Mouse (Mus musculus): ENCODE results near the gene Ror2.
A peak's percentile ranks its signal among the peaks of the same experiment; 100 is the strongest.

Ror2 gene

DNA sequence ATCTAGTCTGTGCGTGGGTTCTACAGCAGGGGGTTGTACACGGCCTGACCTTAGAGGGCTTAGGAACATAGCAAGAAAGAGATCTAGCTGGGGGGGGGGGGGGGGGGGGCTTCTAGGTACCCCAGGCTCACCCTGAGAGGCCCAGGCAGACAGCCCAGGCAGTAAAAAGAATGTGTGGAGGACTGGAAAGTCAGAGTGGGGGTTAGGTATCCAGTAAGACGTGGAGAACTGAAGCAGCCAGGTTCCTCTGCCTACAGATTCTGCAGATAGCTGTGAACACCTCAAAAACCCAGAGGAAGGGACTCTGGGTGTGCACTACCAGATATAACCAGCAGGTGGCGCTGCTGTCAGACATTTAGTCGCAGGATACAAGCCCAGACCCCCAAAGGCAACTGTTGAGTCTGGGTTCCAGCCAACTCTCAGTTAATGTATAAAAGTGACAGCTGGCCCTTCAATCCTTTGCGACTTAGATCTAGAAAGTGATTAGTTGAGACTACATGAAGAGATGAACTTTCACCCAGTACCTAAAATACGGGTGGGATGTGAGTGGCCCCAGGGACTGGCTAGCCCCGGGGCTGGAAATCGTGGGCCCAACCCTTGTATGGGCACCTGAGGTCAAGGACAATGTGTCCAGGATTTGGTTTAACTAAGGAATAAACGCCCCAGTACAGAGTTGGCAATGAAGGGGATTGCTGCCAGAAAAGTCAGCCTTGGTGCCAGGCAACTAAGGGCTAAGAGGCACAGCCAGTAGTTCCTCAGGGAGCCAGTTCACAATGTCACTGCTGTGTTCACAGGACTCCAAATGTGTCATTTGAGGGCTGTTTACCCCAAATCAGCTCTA, 166.1 kb downstream of the Ror2 start:
- DNase-seq: peak; percentile 82

GRCm38 (mm10) chr13:53118398-53118797, 167.5 kb downstream of the Ror2 start:
- peak; percentile 15 for DNase-seq

DNA sequence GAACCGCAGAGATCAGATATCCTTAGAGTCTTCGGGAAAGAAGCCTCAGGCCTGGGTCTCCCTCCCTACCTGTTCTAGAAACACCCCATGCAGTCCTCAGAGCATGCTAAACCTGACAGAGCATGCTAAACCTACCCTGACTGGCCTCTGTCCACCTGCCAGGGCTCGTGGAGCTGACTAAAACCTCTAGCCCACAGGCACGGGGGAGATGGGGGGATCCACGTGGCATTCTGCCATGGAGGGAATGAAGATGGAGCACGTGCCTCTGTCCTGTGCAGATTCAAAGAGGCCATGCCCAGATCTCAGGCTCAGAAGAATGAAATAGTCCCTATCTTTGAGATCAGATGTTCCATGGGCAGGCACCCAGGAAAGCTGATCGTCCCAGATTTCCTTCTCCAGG, 168.0 kb downstream of the Ror2 start:
- DNase-seq: no peak

DNA sequence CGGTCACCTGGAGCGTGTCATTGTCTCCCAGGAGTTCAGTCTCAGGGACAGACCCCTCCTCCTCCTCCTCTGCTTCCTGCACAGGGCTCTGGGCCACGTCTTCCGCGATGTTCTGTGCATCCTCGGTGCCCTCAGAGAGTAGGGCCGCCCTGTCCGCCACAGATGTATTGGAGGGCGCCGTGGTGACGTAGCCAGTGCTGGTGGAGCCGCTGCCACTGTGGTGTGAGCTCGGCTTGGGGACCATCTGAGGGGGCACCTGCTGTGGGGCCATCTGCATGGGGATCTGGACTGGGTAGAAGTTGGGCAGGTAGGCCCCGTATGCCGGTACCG, 175.7 kb downstream of the Ror2 start:
- no peak for DNase-seq

GRCm38 (mm10) chr13:53109560-53110248, 176.2 kb downstream of the Ror2 start:
- DNase-seq: peak; percentile 92

GRCm38 (mm10) chr13:53106676-53107075, 179.2 kb downstream of the Ror2 start:
- no peak for DNase-seq

DNA sequence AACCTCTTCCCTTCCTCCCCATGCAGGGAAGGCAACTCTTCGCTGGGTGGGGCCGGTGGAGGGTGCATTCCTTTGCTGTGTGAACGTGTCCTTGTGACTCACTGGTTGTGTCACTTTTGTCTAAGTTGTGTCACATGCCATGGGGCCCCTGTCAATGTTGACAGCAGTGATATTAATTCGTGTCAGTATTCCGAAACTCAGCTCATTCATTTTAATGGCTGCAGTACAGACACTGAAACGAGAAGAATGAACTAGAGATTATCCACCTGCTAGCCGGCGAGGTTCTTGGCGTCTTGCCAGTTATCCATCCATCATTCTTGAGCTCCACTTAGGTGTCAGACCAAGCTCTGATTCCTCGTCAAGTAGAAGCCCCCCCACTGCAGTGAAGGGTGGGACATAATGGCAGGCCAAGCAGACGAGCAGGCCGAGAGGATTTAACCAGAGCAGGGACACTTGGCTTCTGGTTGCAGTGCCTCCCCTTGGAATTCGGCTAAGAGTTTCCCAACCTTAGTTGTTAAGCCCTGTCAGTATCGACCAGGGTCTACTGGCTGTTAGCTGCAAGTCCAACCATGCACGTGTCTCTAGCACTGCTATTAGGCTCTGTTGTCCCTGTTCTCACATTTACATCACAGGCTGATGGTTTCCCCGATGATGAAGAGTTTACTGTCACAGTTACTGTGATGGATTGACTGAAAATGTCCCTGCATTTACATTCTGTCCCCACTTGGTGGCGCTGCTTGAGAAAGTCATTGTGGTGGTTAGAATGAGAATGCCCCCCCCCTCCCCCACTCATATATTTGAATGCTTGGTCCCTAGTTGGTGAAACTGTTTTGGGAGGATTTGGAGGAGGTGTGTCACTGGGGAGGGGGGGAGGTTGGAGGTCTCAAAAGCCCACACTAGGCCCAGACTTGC, 185.9 kb downstream of the Ror2 start:
- DNase-seq: no peak

DNA sequence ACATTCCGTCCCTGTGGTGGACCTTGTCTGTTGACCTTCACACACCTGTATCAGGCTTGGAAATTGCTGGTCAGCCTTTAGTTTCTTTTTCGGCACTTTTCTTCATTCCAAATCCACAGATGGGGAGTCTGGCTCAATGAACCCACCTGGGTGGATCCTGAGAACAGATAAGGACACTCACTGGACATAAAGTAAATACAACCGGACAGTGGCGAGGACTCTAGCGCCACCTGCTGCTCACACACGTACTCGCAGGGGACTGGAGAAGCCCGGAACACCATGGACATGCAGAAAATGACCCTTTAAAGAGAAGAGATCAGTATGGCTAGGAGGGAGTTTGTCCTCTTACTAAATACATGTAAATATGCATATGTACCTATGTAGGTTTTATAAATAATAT, 189.3 kb downstream of the Ror2 start:
- DNase-seq: peak; percentile 75

DNA sequence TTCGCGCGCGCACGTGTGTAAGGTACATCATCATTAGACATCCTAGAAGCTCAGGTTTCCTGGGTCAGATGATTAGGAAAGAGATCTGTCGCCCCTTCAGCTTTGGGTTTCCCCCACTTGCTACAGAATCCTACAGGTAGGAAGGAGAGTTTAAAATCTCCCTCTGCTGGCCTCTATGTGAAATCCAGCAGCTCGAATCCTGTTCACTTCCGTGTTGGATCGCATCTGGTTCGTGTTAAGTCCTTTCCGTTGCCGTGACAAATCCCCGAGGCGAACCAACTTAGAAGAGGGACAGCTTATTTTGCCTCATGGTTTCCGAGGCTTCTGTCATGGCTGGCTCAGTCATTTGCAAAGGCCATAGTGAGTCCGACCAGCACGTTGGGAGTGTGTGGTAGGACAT, 190.7 kb downstream of the Ror2 start:
- peak; percentile 4 for DNase-seq

DNA sequence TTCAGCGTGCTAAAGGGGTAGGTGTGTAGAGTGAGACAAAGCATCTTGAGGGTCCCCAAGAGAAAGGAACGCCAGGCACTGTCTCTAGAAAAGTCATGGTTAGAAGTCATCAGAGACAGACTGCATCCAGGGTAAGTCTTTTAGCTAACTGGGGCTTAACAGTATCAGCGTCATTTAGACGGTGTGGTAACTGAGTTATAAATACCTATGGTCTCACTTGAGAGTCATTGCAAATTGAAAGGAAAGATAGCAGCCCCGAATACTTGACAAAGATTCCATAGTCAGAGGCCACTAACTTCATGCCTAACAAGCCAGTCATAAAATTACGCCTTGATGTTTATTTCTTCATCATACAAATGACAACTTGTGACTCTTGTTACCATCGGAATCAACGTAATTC, 191.3 kb downstream of the Ror2 start:
- no peak for DNase-seq

- DNase-seq: peak; percentile 8
These were observed 192.5 kb downstream of the Ror2 start for GRCm38 (mm10) chr13:53093407-53093806.

- DNase-seq: no peak
These were observed 199.2 kb downstream of the Ror2 start for GRCm38 (mm10) chr13:53086552-53087282.

DNA sequence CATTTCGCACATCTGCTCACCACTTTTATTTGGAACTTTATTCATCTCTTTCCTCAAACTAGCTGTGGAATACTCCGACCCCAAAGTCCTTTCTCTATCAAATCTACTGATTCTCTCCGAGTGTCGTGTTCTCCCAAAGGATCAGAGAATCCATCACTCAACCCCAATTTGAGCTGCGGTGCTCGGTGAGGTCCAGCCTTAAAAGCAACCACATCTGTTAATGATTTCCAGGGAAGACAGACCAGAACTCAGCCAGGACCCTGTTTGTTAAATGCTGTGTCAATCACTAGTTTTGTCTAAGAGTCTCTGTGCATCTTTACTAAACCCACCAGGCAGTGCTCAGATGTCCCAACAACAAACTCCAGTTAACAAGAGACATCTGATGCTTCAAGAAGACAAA, 204.1 kb downstream of the Ror2 start:
- no peak for DNase-seq

DNA sequence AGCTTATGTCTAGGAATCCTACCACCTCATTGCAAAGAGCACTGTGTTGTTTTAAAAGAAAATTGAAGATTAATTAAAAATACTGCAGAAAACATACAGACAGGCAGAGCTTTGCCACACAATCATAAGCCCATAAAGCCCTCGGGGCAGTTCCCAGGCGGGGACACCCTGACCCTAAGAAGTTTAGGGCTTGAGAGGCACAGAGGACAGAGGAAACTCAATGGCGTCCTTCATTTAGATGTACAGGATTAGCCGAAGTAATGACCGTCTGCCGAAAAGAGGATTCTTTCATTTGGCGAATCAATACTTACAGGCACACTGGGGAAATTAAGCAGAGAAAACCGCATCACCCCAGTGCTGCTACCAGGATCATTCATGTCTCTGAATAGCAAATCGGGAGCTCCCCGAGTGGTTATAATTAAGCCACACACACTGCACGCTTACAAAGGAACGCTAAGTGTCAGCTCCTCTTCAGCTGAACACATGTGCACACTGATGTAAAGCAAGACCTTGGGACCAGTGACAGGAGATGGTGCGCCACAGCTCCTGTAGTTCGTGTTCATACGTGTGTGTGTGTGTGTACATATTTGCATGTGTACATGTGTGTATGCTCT, 208.1 kb downstream of the Ror2 start:
- no peak for DNase-seq

DNA sequence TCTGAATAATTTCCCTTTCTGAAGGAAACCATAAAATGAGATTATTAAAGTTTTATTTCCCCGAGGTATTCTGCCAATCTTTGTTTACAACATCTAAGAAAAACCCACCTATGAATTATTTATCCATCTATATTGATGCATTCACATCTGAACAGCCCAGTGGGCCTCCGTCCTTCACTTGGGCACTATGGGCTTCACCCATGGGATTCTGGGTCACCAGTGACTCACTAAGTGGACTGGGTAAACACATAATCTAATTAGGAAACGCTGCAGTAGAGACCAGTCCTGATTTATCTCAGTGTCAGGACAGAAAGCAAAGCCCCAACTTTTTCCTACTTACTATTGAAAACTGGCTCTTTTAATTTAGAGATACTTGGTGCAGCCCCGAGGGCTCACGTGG, 210.9 kb downstream of the Ror2 start:
- DNase-seq: no peak

DNA sequence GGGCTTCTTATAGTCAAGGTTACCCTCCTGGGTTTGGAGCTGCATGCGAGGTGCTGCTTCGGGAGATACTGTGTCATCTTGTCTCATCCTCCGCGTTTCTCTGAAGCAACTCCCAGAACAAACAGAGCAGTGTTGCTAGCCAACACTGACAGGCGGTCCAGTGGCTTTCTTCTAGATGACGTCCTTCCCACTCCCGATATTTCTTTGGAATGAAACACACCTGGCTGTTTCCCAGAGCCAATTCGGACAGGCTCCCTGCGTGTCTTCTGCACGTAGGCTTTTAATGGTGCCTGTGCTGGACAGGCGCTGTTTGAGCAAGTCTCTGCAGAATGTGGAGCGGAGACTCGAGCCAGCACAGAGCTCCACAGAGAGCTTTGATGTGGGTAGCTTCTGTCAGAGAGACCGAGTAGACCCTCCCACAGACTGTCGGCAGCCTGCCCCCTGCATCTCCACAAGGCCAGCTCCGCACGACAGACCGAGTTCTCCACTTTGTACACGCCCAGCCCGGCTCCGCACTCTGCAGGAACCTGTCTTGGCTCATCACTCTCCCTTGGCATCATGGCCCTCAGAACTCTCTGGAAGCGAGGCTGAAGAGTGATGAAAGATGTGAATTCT, 216.7 kb downstream of the Ror2 start:
- DNase-seq: no peak

DNA sequence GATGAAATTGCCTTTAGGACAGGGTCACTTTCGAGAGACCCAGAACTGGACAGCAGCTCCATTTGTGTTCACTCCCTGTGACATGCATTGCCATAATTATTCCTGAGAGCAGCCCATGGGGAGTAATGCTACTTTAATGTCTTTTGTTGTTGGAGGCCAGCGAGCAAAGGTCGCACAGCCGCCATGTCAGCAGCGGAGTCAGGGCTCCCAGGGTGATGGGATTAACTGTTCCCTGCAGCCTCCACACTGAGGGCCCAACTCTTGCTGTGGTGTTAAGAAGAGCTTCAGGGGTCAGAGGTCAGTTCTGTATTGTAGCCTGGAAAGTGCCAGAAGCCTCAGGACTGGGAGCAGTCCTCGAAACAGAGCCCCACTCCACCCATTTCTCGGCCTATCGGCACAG, 217.5 kb downstream of the Ror2 start:
- no peak for DNase-seq

- peak; percentile 58 for DNase-seq
These were observed 218.0 kb downstream of the Ror2 start for GRCm38 (mm10) chr13:53067949-53068348.

- DNase-seq: peak; percentile 48
These were observed 220.8 kb downstream of the Ror2 start for GRCm38 (mm10) chr13:53065122-53065521.

GRCm38 (mm10) chr13:53064681-53065080, 221.2 kb downstream of the Ror2 start:
- DNase-seq: no peak

Measured in lung, postnatal 36 days (tissue).